Mouse (Mus musculus): Measurements from ENCODE around the gene 1700029F12Rik.
"Not testable (repeated sequence)": the region's sequence is repeated elsewhere in the genome, so short reads cannot be mapped to it uniquely, and the experiment has no call there.

DNA sequence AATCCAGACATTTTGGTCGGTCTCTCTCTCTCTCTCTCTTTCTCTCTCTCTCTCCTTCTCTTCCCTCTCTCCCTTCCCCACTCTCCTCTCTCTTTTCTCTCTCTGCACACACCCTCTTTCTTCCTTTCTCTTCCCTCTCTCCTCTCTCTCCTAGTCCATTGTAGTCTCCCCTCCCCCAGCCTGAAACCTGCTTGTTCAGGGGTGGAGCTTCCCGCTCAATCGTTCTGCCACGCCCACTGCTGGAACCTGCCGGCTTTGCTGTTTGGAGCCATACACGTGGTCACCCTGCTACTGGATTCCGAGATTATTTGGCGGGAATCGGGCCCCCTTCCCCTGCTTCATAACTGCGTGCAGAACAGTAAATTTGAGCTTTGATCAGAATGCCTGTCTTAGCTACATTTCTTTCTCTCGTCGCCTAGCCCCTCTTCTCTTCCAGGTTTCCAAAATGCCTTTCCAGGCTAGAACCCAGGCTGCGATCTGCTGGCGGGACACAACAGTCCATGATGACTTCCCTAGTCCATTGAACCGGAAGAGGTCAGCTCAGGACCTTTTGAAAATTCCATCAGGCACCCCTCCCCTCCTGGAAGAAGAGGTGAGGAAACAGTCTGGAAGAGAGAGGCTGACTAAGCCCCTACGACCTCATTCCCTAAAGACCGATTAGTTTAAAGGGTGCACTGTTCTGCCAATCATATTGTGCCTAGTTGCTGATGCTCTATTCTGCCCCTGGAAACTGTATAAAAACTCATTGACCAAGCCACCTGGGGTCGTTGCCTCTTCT lies 30.9 kb upstream of the 1700029F12Rik start:
- TF ChIP-seq TAL1, GATA1 (IDR thresholded peaks at IDR 0.05; ENCODE audit: low read length): not testable (repeated sequence)

Data from erythroblast, embryonic 14.5 days (primary cell).